Mouse (Mus musculus) hindbrain, embryonic 11.5 days (tissue): Measurements from ENCODE around the gene Supt4a. TPM values are rescaled to one million over a fixed set of nuclear protein-coding genes. Genes with fewer than 3 reads are reported as not detected.

Source experiments
- ATAC-seq: fragments of 200-750 bp; cut with Nextera tagmentation; 2 replicates; pipeline ENCODE4 v1.8.0; 2017; ENCODE audit warnings: mild to moderate bottlenecking, moderate TSS enrichment, moderate library complexity; ENCODE audit not compliant: low FRiP score
- DNase-seq: peaks from one replicate; pipeline ENCODE4 v3.0.0-alpha.2; 2015; ENCODE audit warnings: low spot score
- H3K27ac ChIP-seq: fragments of 300-500 bp; sonication (generic); 2 replicates; pipeline ENCODE4 v1.5.1; 2014; ENCODE audit warnings: mild to moderate bottlenecking, low read depth, low read length
- H3K27me3 ChIP-seq: fragments of 300-500 bp; sonication (generic); 2 replicates; pipeline ENCODE4 v1.6.1; 2014; ENCODE audit warnings: mild to moderate bottlenecking, low read length, moderate library complexity, mixed read lengths; ENCODE audit not compliant: control insufficient read depth, insufficient read depth
- H3K36me3 ChIP-seq: fragments of 300-500 bp; sonication (generic); 2 replicates; pipeline ENCODE4 v1.6.1; 2014; ENCODE audit warnings: mild to moderate bottlenecking, low read length, moderate library complexity, mixed read lengths; ENCODE audit not compliant: control insufficient read depth, insufficient read depth
- H3K4me1 ChIP-seq: fragments of 300-500 bp; sonication (generic); replicated peaks from 2 replicates; pipeline ENCODE4 v1.6.1; 2014; ENCODE audit warnings: low read length, mixed read lengths; ENCODE audit not compliant: control insufficient read depth, insufficient read depth
- H3K4me2 ChIP-seq: fragments of 300-500 bp; sonication (generic); replicated peaks from 2 replicates; pipeline ENCODE4 v1.6.1; 2014; ENCODE audit warnings: mild to moderate bottlenecking, low read depth, low read length
- H3K4me3 ChIP-seq: fragments of 300-500 bp; sonication (generic); 2 replicates; pipeline ENCODE4 v1.5.1; 2014; ENCODE audit warnings: low read depth, low read length
- H3K9ac ChIP-seq: fragments of 300-500 bp; sonication (generic); 2 replicates; pipeline ENCODE4 v1.6.1; 2014; ENCODE audit warnings: low read depth, low read length
- H3K9me3 ChIP-seq: fragments of 300-500 bp; sonication (generic); 2 replicates; pipeline ENCODE4 v1.6.1; 2016; ENCODE audit warnings: low read length; ENCODE audit not compliant: control insufficient read depth
- WGBS: fragments of 180-500 bp; shearing (Covaris S2); extraction: QIAGEN DNeasy Blood & Tissue Kit; methylation state at CpG from one replicate; pipeline ENCODE4 v1.1.7; 2014; 5-methylcytosine and 5-hydroxymethylcytosine counted together
- polyA plus RNA-seq: library from polyadenylated mRNA; unstranded; fragments of >200 nt; fragmentation: Nextera tagmentation; extraction: Ambion mirVana; gene quantifications from 2 replicates; pipeline ENCODE4 v1.2.1, GENCODE M21; 2014

Supt4a gene
- polyA plus RNA-seq, 1 experiment from 2014 or later, result 162 TPM

- DNase-seq (peak; percentile 26), ATAC-seq (no peak)
- no peak overlapping the region for H3K9ac ChIP-seq
- H3K4me1 ChIP-seq, result no peaks in the 10 kb centered on the region
- H3K4me2 ChIP-seq, result no peak overlapping the region
- H3K4me3 ChIP-seq, result no peak overlapping the region
- no peaks in the 10 kb centered on the region for H3K9me3 ChIP-seq
- H3K27me3 ChIP-seq, result no peaks in the 10 kb centered on the region
- H3K27ac ChIP-seq, result no peak overlapping the region
- H3K36me3 ChIP-seq, result no peaks in the 10 kb centered on the region
- WGBS, result 54% methylated on average over 9 of the region's 9 CpGs
Measured at GRCm38 (mm10) chr11:87720324-87720723, 17.0 kb upstream of the Supt4a start.

DNA sequence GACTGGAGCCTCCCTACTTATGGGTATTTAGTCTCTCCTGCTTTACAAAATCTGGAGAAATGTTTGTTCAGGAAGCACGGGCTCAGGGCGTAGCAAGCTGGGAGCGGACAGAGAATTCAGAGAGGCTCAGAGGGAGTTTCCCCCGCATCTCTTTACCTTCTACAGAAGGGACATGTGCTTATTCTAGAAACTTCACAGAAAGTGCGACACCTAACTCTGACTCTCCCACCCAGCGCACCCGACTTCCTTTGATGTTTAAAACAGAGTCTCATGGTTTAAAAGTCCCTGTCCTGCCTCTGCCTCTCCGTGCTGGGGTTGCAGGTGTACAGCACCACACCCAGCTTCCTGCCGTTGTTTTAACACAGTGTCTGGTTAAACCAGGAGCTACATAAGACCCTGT is 16.5 kb upstream of the Supt4a start:
- Histone ChIP-seq H3K27me3 (no peaks in the 10 kb centered on the region), H3K9me3 (no peaks in the 10 kb centered on the region), H3K9ac (no peak overlapping the region), H3K4me2 (no peak overlapping the region), H3K36me3 (no peaks in the 10 kb centered on the region), H3K27ac (no peak overlapping the region), H3K4me3 (no peak overlapping the region), H3K4me1 (peaks cover under 1% of the 10 kb centered on the region; the same call in 1 of the 2 replicates)
- ATAC-seq, result no peak
- 78% methylated on average over 9 of the region's 9 CpGs for WGBS
- DNase-seq, result no peak

DNA sequence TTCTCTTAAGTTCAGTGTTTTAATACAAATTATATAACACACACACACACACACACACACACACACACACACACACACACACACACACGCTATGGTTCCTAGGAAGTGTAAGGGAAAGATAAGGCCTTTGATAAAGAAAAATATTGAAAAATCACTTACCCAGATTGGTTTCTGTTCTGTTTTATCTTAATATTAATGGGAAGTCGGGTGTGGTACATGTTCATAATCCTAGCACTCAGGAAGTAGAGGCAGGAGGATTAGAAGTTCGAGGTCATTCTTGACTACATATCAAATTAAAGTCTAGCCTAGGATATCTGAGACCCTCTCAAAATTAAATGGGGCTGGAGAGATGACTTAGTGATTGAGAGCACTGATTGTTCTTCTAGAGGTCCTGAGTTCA is 15.2 kb upstream of the Supt4a start:
- no peak overlapping the region for H3K27ac ChIP-seq

GRCm38 (mm10) chr11:87722891-87723290 is 14.5 kb upstream of the Supt4a start:
- Histone ChIP-seq H3K9ac (no peak overlapping the region), H3K4me1 (peaks cover 3% of the 10 kb centered on the region; the same call in 1 of the 2 replicates), H3K4me2 (no peak overlapping the region), H3K27me3 (no peaks in the 10 kb centered on the region), H3K36me3 (no peaks in the 10 kb centered on the region), H3K27ac (no peak overlapping the region), H3K9me3 (no peaks in the 10 kb centered on the region), H3K4me3 (no peak overlapping the region)
- 82% methylated on average over 4 of the region's 4 CpGs for WGBS
- ATAC-seq, result no peak
- DNase-seq, result no peak

More for the DNA sequence above, 15.2 kb upstream of the Supt4a start:
- no peak for ATAC-seq
- peaks cover 3% of the 10 kb centered on the region; the same call in 1 of the 2 replicates for H3K4me1 ChIP-seq
- 86% methylated on average over 3 of the region's 3 CpGs for WGBS
- H3K36me3 ChIP-seq, result no peaks in the 10 kb centered on the region
- DNase-seq, result no peak
- H3K4me3 ChIP-seq, result no peak overlapping the region
- H3K9ac ChIP-seq, result no peak overlapping the region
- H3K27me3 ChIP-seq, result no peaks in the 10 kb centered on the region
- no peaks in the 10 kb centered on the region for H3K9me3 ChIP-seq
- no peak overlapping the region for H3K4me2 ChIP-seq

- no peak for DNase-seq
- no peak for ATAC-seq
- Histone ChIP-seq H3K27ac (peak overlapping the region; percentile 67), H3K27me3 (no peaks in the 10 kb centered on the region), H3K4me1 (peaks cover 3% of the 10 kb centered on the region; the same call in 1 of the 2 replicates), H3K4me3 (no peak overlapping the region), H3K36me3 (no peaks in the 10 kb centered on the region), H3K9me3 (no peaks in the 10 kb centered on the region), H3K9ac (no peak overlapping the region), H3K4me2 (no peak overlapping the region)
Measured at GRCm38 (mm10) chr11:87725515-87725914, 11.8 kb upstream of the Supt4a start.

GRCm38 (mm10) chr11:87725964-87726562 is 11.3 kb upstream of the Supt4a start:
- ATAC-seq (no peak), DNase-seq (no peak)
- H3K9ac ChIP-seq, result peak overlapping the region; percentile 31; the same call in 1 of the 2 replicates
- H3K36me3 ChIP-seq, result no peaks in the 10 kb centered on the region
- H3K27me3 ChIP-seq, result no peaks in the 10 kb centered on the region
- peaks cover 3% of the 10 kb centered on the region; the same call in 1 of the 2 replicates for H3K4me1 ChIP-seq
- H3K4me2 ChIP-seq, result no peak overlapping the region
- H3K4me3 ChIP-seq, result no peak overlapping the region
- H3K9me3 ChIP-seq, result no peaks in the 10 kb centered on the region
- H3K27ac ChIP-seq, result peak overlapping the region; percentile 67
- 25% methylated on average over 6 of the region's 6 CpGs for WGBS

GRCm38 (mm10) chr11:87727021-87727420 is 10.3 kb upstream of the Supt4a start:
- Histone ChIP-seq H3K27me3 (no peaks in the 10 kb centered on the region), H3K4me3 (no peak overlapping the region), H3K27ac (0 out of 2 replicates have a peak overlapping the region, but pooled peaks have one; percentile 30), H3K36me3 (no peaks in the 10 kb centered on the region), H3K9ac (no peak overlapping the region), H3K9me3 (no peaks in the 10 kb centered on the region), H3K4me1 (peaks cover 3% of the 10 kb centered on the region; the same call in 1 of the 2 replicates), H3K4me2 (no peak overlapping the region)
- DNase-seq (no peak), ATAC-seq (no peak)
- WGBS, result 58% methylated on average over 11 of the region's 11 CpGs

DNA sequence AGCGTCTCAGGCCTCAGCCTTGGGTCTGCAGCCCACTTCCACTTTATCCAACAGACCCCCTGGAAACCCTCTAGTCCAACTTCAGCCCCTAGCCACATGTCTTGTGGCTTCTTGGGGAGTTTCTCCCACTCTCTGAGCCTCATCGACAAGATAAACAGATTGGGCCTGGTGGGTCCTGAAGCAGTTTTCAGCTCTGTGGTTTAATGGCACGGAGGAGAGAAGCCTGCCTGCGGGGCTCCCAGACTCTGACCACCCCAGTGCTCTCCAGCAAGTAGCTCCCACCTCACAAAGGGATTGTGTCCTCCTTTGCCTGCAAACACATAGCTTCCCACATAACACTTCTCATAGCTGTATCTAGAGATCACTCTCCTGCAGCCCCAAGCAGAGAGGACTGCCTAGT is 9.9 kb upstream of the Supt4a start:
- DNase-seq (no peak), ATAC-seq (no peak)
- H3K4me2 ChIP-seq, result no peak overlapping the region
- H3K4me1 ChIP-seq, result peaks cover 3% of the 10 kb centered on the region; the same call in 1 of the 2 replicates
- no peak overlapping the region for H3K4me3 ChIP-seq
- no peaks in the 10 kb centered on the region for H3K9me3 ChIP-seq
- 57% methylated on average over 4 of the region's 4 CpGs for WGBS
- no peak overlapping the region for H3K9ac ChIP-seq
- no peaks in the 10 kb centered on the region for H3K27me3 ChIP-seq
- no peak overlapping the region for H3K27ac ChIP-seq
- no peaks in the 10 kb centered on the region for H3K36me3 ChIP-seq
